Mouse (Mus musculus): ENCODE results near the gene Ppp1r18.

Gene Ppp1r18

DNA sequence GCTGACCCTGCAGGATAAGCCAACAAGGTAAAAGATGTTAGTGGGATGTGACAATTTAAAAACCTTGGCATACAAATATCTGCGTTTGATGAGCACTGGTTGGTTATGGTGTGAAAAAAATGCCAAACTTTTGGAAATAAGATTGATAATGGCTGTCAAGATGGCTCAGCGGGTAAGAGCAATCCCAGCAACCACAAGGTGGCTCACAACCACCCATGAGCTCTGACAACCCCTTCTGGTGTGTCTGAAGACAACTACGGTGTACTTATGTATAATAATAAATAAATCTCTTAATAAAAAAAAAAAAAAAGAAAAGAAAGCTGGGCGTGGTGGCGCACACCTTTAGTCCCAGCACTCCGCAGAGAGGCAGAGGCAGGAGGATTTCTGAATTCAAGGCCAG, 49.6 kb downstream of the Ppp1r18 start:
- DNase-seq (ENCODE audit: low spot score): no peak

DNA sequence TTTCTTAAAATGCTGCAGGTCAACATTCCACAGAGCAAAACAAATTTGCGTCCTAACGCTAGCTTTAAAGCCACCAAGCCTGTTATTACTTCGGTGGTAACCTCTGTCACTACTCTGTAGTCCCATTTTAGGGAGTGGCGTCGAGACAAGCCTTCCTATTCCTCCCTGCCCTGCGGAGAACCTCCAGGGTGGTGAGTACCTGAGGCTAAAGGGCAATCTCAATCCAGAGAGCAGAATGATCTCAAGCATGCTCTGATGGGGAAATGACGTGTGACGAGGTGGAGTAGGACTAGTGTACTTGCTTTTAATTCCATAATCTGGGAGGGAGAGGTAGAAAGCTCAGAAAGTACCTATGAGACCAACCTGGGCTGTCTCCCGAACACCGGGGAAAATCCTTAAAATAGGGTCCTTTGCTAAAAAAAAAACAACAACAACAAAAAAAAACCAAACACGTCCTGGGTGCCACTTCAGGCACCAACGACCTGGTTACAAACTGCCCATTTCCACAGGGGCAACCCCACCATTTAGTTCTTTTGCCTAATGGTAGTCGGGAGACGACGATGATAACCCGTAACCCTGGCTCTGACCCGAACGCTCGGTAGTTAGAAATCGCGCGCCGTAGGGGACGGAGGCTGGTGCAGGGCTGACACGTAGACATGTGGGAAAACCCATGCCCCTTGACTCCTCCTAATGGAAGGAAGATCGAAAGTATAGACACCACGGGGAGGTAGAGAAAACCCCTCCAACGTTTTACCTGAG, 50.3 kb downstream of the Ppp1r18 start:
- no peak for DNase-seq (ENCODE audit: low spot score)

- DNase-seq (ENCODE audit: low spot score): peak; percentile 97
Observed at GRCm38 (mm10) chr17:35916297-35917142, 51.1 kb downstream of the Ppp1r18 start, which contains the start of the genes Mrps18b and Ppp1r10. Gene Mrps18b (minus strand): TSS chr17:35916389. Gene Ppp1r10 (plus strand): TSS chr17:35916434.

DNA sequence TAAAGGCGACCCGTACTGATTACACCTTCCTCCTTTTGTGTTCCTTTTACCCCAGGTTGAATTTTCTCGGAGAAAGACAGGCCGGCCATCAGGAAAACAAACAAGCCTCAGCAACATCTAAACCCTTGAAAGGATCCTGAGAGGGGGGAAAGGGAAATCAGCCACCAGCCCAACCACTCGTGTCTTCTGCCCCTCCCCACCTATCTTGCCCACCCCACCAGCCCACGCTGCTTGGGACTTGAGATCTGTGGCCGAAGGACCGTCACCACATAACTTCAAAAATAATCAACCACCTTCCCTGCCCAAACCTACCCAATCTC, 51.7 kb downstream of the Ppp1r18 start:
- no peak for DNase-seq (ENCODE audit: low spot score)

GRCm38 (mm10) chr17:35917463-35918251, 52.3 kb downstream of the Ppp1r18 start:
- no peak for DNase-seq (ENCODE audit: low spot score)

- no peak for DNase-seq (ENCODE audit: low spot score)
Observed at GRCm38 (mm10) chr17:35918276-35919059, 53.1 kb downstream of the Ppp1r18 start.

DNA sequence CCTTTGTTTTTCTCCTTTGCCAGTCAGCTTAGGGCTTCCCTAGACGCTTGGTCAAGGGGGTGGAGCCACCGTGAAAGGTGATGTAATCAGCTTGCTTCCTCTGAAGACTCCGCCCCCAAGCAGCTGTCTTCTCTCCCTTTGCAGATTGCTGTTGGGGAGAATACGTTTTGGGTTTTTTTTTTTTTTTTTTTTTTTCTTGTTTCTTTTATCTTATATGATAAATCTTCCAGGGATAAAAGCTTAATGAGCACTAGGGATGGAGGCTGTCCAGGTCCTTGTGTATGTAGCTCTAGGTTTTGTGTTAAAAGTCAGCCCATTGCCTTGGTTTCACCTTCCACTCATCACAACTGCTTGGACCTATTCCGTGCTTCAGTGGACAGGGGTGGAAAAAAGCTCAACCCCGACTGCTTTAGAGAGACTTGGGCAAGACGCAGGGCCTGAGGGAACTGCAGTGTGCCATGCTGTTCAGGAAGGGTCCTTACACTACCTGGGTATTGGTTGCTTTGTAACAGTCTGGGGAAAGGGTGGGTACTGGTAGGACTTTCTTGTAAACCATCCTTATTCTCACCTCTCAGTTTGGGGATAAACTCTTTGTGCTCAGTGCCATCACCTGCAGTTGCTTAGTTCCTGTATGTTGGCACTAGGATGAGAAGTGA, 53.8 kb downstream of the Ppp1r18 start:
- DNase-seq (ENCODE audit: low spot score): peak; percentile 64

DNA sequence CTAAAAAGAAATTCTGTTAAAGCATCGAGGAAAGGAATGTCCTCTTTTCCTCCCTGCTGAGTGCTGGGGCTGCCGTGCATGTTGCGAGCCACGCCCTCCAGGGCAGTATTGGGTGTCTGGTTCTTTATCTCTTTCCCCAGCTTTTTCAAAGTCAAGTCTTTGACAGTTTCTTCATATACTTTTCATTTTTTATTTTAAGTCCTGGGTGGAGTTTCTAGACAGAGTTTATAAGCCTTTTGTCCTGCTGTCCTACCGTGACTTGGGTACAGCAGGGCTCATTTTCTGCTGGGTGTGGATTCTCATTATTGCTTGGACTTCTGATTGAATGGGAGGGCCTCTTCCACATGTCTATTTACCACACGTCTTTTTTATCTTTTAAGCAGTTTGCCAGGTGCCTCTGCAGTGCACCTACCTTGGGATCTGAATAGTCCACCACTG, 54.5 kb downstream of the Ppp1r18 start:
- no peak for DNase-seq (ENCODE audit: low spot score)

DNA sequence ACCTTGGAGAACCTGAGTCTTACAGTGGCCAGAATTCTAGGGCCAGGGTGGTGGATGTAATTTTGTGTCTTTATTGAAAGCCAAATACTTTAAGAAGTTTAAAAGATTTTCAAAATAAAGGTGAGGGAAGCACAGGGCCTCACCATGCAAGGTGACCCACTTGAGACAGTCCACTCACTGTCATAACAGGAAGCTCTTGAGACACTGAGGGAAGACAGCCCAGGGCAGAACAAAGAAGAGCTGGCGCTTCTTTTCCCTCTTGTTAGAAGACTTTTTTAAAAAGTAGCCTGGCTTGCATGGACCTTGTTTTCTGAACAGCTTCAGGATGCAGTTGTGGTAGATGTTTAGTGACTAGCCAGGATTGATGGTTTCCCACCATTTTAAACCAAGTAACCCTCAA, 55.0 kb downstream of the Ppp1r18 start:
- DNase-seq (ENCODE audit: low spot score): no peak

DNA sequence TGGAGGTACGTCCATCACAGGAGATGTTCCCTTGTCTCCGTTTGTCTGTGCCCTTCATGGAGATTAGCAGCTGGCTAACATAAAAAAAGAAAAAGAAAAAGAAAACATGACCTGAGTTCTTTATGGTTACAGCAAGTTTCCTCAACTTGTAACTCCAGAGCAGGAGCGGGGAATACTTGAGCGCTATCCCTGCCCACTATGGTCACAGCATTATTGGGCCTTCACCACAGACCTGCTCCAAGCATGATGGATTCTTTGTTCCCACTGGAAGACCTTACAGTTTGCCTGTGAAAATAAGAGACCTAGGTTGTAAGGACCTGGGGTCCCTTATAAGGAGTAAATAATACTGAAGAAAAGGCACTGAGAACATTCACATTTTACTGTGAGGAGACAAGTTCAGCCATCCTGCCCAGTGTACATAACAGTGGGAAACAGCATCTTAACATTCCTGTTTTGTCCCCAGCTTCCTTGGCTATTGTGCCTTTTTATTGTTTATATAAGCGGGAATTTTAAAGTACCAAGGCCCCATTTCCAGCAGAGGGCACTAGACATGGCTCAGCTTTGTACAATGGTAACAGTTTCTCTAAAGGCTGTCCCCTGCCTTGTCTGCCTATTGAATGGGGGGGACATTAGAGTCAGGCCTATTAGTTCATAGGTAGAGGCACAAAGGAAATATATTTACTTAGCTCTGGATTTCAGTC, 55.6 kb downstream of the Ppp1r18 start:
- DNase-seq (ENCODE audit: low spot score): no peak

DNA sequence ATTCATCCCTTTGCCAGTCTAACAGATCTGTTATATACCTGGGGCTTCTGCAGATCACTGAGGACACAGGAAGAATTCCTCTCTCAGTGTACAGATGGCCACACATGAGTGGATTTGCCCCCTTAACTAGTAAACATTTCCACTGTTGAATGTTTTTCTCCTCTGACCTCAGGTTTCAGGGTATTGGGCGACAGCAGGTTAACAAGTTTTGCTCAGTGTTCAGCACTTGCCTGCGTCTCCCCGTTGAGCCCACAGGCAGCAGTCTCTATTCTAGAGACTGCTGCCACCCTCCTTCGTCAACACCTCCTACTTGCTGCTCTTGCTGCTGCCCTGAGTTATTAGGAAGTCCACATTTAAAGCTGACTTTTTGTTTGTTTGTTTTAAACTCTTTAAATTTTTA, 56.3 kb downstream of the Ppp1r18 start:
- DNase-seq (ENCODE audit: low spot score): no peak

DNA sequence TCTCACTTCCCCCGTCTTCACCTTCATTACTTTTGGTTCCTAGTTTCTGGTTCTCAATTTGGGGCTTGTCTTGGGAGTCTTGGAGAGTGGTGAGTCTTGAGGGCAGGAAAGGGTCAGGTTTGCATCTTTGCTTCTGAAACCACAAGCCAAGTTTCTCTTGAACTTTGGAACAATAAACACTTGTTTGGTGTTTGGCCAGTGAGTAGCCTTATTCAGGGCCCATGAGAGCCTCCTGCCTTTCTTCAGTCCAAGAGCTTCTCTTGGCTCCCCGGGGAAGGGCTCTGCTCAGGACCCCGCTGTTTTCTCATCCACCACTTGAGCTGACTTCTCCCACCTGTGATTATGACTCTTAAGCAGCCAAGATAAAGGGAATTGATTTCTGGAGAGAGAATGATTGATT, 57.2 kb downstream of the Ppp1r18 start:
- no peak for DNase-seq (ENCODE audit: low spot score)

DNA sequence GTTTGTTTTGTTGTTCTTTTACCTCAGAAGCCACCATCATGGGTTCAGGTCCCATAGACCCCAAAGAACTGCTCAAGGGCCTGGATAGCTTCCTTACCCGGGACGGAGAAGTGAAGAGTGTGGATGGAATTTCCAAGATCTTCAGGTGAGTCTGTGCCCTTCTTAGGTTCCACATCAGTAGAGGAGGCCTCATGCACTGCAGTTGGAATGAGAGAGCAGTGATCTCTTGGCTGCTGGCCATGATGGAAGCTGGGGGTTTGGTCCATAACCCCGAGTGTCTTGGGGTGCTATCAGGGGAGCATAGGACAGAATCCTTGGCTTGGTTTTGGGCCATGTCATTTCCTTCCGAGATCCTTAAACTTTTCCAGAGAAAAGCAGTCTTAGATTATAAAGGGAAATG, 57.9 kb downstream of the Ppp1r18 start:
- DNase-seq (ENCODE audit: low spot score): no peak
